Comparison of ENCODE assay signal across 11 mouse cellular contexts in the genomic region with DNA sequence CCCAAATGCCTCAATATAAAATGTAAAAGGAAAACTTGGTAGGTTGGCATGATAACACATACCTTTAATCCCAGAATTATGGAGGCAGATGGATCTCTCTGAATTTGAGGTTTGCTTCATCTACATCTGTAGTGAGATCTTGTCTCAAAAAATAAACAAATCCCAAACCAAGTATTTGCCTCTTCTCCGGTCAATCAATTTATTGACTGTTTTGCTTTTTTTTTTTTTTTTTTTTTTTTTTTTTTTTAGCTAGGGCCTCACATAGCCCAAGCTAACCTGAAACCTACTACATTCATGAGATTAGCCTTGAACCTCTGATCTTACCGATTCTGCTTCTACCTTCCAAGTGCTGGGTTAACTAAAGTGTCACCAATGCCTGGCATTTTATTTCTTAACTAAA. TPM values are rescaled to one million over a fixed set of nuclear protein-coding genes. Genes with fewer than 3 reads are reported as not detected.
A peak's percentile ranks its signal among the peaks of the same experiment; 100 is the strongest.
DNase-seq lines count a peak whose midpoint lies in the region; ATAC-seq lines count a peak whose summit lies in the region.
"Had no signal": no experiment of that assay in that cellular context is flagged by ENCODE, and none has a peak within 500 bp of the region (broad histone marks: within the 10 kb centered on the region; RNA-seq: fewer than 3 reads in every experiment).

No protein-coding gene starts in this region.

- no peaks in the 10 kb centered on the region for H3K36me3 ChIP-seq in neural tube, embryonic 11.5 days (ENCODE audit: control insufficient read depth, insufficient read depth, low read length)
- H3K36me3 ChIP-seq in forebrain, embryonic 16.5 days (ENCODE audit: control insufficient read depth, insufficient read depth), result peaks cover 4% of the 10 kb centered on the region; the same call in 1 of the 2 replicates
- no peaks in the 10 kb centered on the region for H3K36me3 ChIP-seq in liver, embryonic 12.5 days
- H3K36me3 ChIP-seq in stomach, embryonic 15.5 days, result no peaks in the 10 kb centered on the region

- peak overlapping the region; percentile 74; the same call in 1 of the 2 replicates for H3K27ac ChIP-seq in neural tube, embryonic 11.5 days (ENCODE audit: low read depth, low read length)
- H3K27ac ChIP-seq in forebrain, embryonic 16.5 days (ENCODE audit: low read length), result peak overlapping the region; percentile 99
- peak overlapping the region; percentile 66; the same call in 1 of the 2 replicates for H3K27ac ChIP-seq in liver, embryonic 12.5 days
- H3K27ac ChIP-seq in stomach, embryonic 15.5 days, result no peak overlapping the region
- H3K27ac ChIP-seq: macrophage had no signal

- peak overlapping the region; percentile 54 for H3K4me2 ChIP-seq in neural tube, embryonic 11.5 days (ENCODE audit: low read depth)
- peak overlapping the region; percentile 80 for H3K4me2 ChIP-seq in forebrain, embryonic 16.5 days (ENCODE audit: low read length)
- H3K4me2 ChIP-seq in liver, embryonic 12.5 days, result peak overlapping the region; percentile 78
- H3K4me2 ChIP-seq in stomach, embryonic 15.5 days, result peak overlapping the region; percentile 65

- peaks cover 5% of the 10 kb centered on the region; the same call in 1 of the 2 replicates for H3K4me1 ChIP-seq in neural tube, embryonic 11.5 days (ENCODE audit: control insufficient read depth, insufficient read depth, low read length)
- peaks cover 8% of the 10 kb centered on the region for H3K4me1 ChIP-seq in forebrain, embryonic 16.5 days (replicated peaks; ENCODE audit: control insufficient read depth, insufficient read depth, low read length)
- peaks cover 23% of the 10 kb centered on the region for H3K4me1 ChIP-seq in liver, embryonic 12.5 days
- peaks cover 4% of the 10 kb centered on the region; the same call in 1 of the 2 replicates for H3K4me1 ChIP-seq in stomach, embryonic 15.5 days

- DNase-seq in neural tube, embryonic 11.5 days (ENCODE audit: low spot score), result no peak
- DNase-seq in neural tube, embryonic 10.5 days (ENCODE audit: extremely low spot score, low spot score), result no peak
- no peak for DNase-seq in layer of hippocampus, adult 11-12 months (ENCODE audit: low spot score)
- no peak for DNase-seq in left cerebral cortex, adult 9 months (ENCODE audit: low spot score in 2 of 2)
- DNase-seq in thymus, postnatal 25 days, result no peak
- DNase-seq: right cerebral cortex, postnatal 14 days had no signal

- H3K4me3 ChIP-seq in neural tube, embryonic 11.5 days (ENCODE audit: low read depth, low read length), result peak overlapping the region; percentile 51; the same call in 1 of the 2 replicates
- peak overlapping the region; percentile 69 for H3K4me3 ChIP-seq in forebrain, embryonic 16.5 days (replicated peaks; ENCODE audit: low read length)
- peak overlapping the region; percentile 66 for H3K4me3 ChIP-seq in liver, embryonic 12.5 days
- H3K4me3 ChIP-seq in stomach, embryonic 15.5 days (replicated peaks), result no peak overlapping the region; the same call in 1 of the 2 replicates

- 63% methylated on average over 2 of the region's 2 CpGs for WGBS in neural tube, embryonic 11.5 days
- WGBS in forebrain, embryonic 16.5 days, result 61% methylated on average over 2 of the region's 2 CpGs
- WGBS in liver, embryonic 12.5 days (ENCODE audit: insufficient replicate concordance), result 61% methylated on average over 2 of the region's 2 CpGs
- WGBS in stomach, embryonic 15.5 days, result 48% methylated on average over 2 of the region's 2 CpGs

- H3K9ac ChIP-seq in neural tube, embryonic 11.5 days (ENCODE audit: low read length), result peak overlapping the region; percentile 59; the same call in 1 of the 2 replicates
- H3K9ac ChIP-seq in forebrain, embryonic 16.5 days (replicated peaks; ENCODE audit: low read depth, low read length), result peak overlapping the region; percentile 84
- peak overlapping the region; percentile 70; the same call in 1 of the 2 replicates for H3K9ac ChIP-seq in liver, embryonic 12.5 days
- no peak overlapping the region for H3K9ac ChIP-seq in stomach, embryonic 15.5 days

- no peak for ATAC-seq in neural tube, embryonic 11.5 days (ENCODE audit: insufficient read depth, low FRiP score, low TSS enrichment)
- ATAC-seq in forebrain, embryonic 16.5 days, result no peak
- ATAC-seq in liver, embryonic 12.5 days, result no peak
- no peak for ATAC-seq in stomach, embryonic 15.5 days (ENCODE audit: insufficient read depth, low FRiP score, low read depth)

- H3K9me3 ChIP-seq in neural tube, embryonic 11.5 days (ENCODE audit: control insufficient read depth, low read length), result no peaks in the 10 kb centered on the region
- no peaks in the 10 kb centered on the region for H3K9me3 ChIP-seq in forebrain, embryonic 16.5 days (ENCODE audit: control insufficient read depth, low read length)
- no peaks in the 10 kb centered on the region for H3K9me3 ChIP-seq in liver, embryonic 12.5 days (replicated peaks)
- H3K9me3 ChIP-seq in stomach, embryonic 15.5 days, result no peaks in the 10 kb centered on the region

- no peaks in the 10 kb centered on the region for H3K27me3 ChIP-seq in neural tube, embryonic 11.5 days (ENCODE audit: control insufficient read depth, insufficient read depth, low read length)
- no peaks in the 10 kb centered on the region for H3K27me3 ChIP-seq in forebrain, embryonic 16.5 days (replicated peaks; ENCODE audit: control insufficient read depth, insufficient read depth, low read length)
- no peaks in the 10 kb centered on the region for H3K27me3 ChIP-seq in liver, embryonic 12.5 days (replicated peaks)
- no peaks in the 10 kb centered on the region for H3K27me3 ChIP-seq in stomach, embryonic 15.5 days (replicated peaks)
- H3K27me3 ChIP-seq: Patski had no signal

RNA-seq across cellular contexts. Expression of a gene that starts 0.9 kb away (rescaled TPM):
- polyA plus RNA-seq in neural tube, embryonic 11.5 days (2014; fragmentation: Nextera tagmentation; extraction: Ambion mirVana), result 63.8 and 65.1 TPM in 2 replicates
- 139 and 158 TPM in 2 replicates for polyA plus RNA-seq in forebrain, embryonic 16.5 days (2015; fragmentation: Nextera tagmentation; extraction: Ambion mirVana)
- 5.8 and 7.9 TPM in 2 replicates for polyA plus RNA-seq in liver, embryonic 12.5 days (2016; fragmentation: Nextera tagmentation; extraction: Ambion mirVana)
- polyA plus RNA-seq in stomach, embryonic 15.5 days (2015; fragmentation: Nextera tagmentation; extraction: Ambion mirVana), result 27.6 and 31.2 TPM in 2 replicates

RNA-seq across cellular contexts. Expression of a gene that starts 7.3 kb away (rescaled TPM):
- polyA plus RNA-seq in neural tube, embryonic 11.5 days (2014; fragmentation: Nextera tagmentation; extraction: Ambion mirVana), result 18.8 and 18.9 TPM in 2 replicates
- 22.3 and 23.8 TPM in 2 replicates for polyA plus RNA-seq in forebrain, embryonic 16.5 days (2015; fragmentation: Nextera tagmentation; extraction: Ambion mirVana)
- 10.9 and 12.9 TPM in 2 replicates for polyA plus RNA-seq in liver, embryonic 12.5 days (2016; fragmentation: Nextera tagmentation; extraction: Ambion mirVana)
- 21.8 and 22.3 TPM in 2 replicates for polyA plus RNA-seq in stomach, embryonic 15.5 days (2015; fragmentation: Nextera tagmentation; extraction: Ambion mirVana)

RNA-seq across cellular contexts. Expression of a gene that starts 16.6 kb away (rescaled TPM):
- 236 and 274 TPM in 2 replicates for polyA plus RNA-seq in neural tube, embryonic 11.5 days (2014; fragmentation: Nextera tagmentation; extraction: Ambion mirVana)
- 282 and 351 TPM in 2 replicates for polyA plus RNA-seq in forebrain, embryonic 16.5 days (2015; fragmentation: Nextera tagmentation; extraction: Ambion mirVana)
- polyA plus RNA-seq in liver, embryonic 12.5 days (2016; fragmentation: Nextera tagmentation; extraction: Ambion mirVana), result 249 and 259 TPM in 2 replicates
- 452 and 455 TPM in 2 replicates for polyA plus RNA-seq in stomach, embryonic 15.5 days (2015; fragmentation: Nextera tagmentation; extraction: Ambion mirVana)

RNA-seq across cellular contexts. Expression of a gene that starts 16.6 kb away (rescaled TPM):
- polyA plus RNA-seq in neural tube, embryonic 11.5 days (2014; fragmentation: Nextera tagmentation; extraction: Ambion mirVana), result 30.8 and 31.4 TPM in 2 replicates
- polyA plus RNA-seq in forebrain, embryonic 16.5 days (2015; fragmentation: Nextera tagmentation; extraction: Ambion mirVana), result 34.3 and 37.6 TPM in 2 replicates
- polyA plus RNA-seq in liver, embryonic 12.5 days (2016; fragmentation: Nextera tagmentation; extraction: Ambion mirVana), result 13.4 TPM in 2 replicates
- polyA plus RNA-seq in stomach, embryonic 15.5 days (2015; fragmentation: Nextera tagmentation; extraction: Ambion mirVana), result 40.0 and 42.1 TPM in 2 replicates

RNA-seq across cellular contexts. Expression of a gene that starts 25.6 kb away (rescaled TPM):
- polyA plus RNA-seq in neural tube, embryonic 11.5 days (2014; fragmentation: Nextera tagmentation; extraction: Ambion mirVana), result 62.4 and 65.9 TPM in 2 replicates
- 56.3 and 57.9 TPM in 2 replicates for polyA plus RNA-seq in forebrain, embryonic 16.5 days (2015; fragmentation: Nextera tagmentation; extraction: Ambion mirVana)
- 20.7 and 22.1 TPM in 2 replicates for polyA plus RNA-seq in liver, embryonic 12.5 days (2016; fragmentation: Nextera tagmentation; extraction: Ambion mirVana)
- polyA plus RNA-seq in stomach, embryonic 15.5 days (2015; fragmentation: Nextera tagmentation; extraction: Ambion mirVana), result 74.7 and 90.6 TPM in 2 replicates
